Comparison of ENCODE assay signal across 27 mouse cellular contexts in the genomic region with DNA sequence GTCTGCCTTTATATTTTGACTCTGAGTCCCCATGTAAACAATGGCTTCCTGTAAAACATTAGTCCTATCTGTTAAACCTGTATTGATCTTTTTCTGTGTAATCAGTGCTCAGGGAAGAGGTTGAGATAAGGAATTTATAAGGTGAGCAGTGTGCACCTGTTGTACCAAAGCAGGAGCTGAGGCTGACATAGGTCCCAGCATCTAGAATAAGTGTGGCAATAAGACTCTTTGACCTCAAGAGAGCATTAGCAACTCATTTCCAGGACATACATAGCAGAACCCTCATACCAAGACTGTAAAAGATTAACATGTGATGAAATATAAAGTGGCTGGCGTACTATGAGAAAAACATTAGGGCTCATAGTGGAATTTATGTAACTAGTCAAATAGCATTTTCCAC. TPM values are rescaled to one million over a fixed set of nuclear protein-coding genes. Genes with fewer than 3 reads are reported as not detected.
"Had no signal": no experiment of that assay in that cellular context is flagged by ENCODE, and none has a peak within 500 bp of the region (broad histone marks: within the 10 kb centered on the region; RNA-seq: fewer than 3 reads in every experiment).

No protein-coding gene starts in this region.

- H3K9ac ChIP-seq: liver, embryonic 14.5 days; lung, embryonic 15.5 days; midbrain, embryonic 12.5 days; neural tube, embryonic 13.5 days; neural tube, embryonic 15.5 days had no signal

- H3K27me3 ChIP-seq: lung, embryonic 15.5 days; megakaryocyte, embryonic 14.5 days; midbrain, embryonic 12.5 days; neural tube, embryonic 13.5 days; neural tube, embryonic 15.5 days had no signal

- H3K4me3 ChIP-seq: lung, embryonic 15.5 days; megakaryocyte, embryonic 14.5 days; midbrain, embryonic 12.5 days; myocyte; neural tube, embryonic 13.5 days; neural tube, embryonic 15.5 days had no signal

- H3K36me3 ChIP-seq: lung, embryonic 15.5 days; midbrain, embryonic 12.5 days; neural tube, embryonic 13.5 days; neural tube, embryonic 15.5 days had no signal

- H3K4me2 ChIP-seq: lung, embryonic 15.5 days; midbrain, embryonic 12.5 days; neural tube, embryonic 13.5 days; neural tube, embryonic 15.5 days had no signal

- H3K4me1 ChIP-seq: lung, embryonic 15.5 days; midbrain, embryonic 12.5 days; neural tube, embryonic 13.5 days; neural tube, embryonic 15.5 days had no signal

- H3K9me3 ChIP-seq: lung, embryonic 15.5 days; megakaryocyte, embryonic 14.5 days; midbrain, embryonic 12.5 days; neural tube, embryonic 13.5 days; neural tube, embryonic 15.5 days had no signal

- ATAC-seq: lung, postnatal 0 days; midbrain, embryonic 16.5 days had no signal

- DNase-seq: lung, adult 18-20 months; lung, postnatal 14 days; lung, postnatal 36 days; midbrain, embryonic 14.5 days; retina, postnatal 1 day; right cerebral cortex, adult 18-20 months; right cerebral cortex, postnatal 25 days; right cerebral cortex, postnatal 4 days; spleen, adult 18-20 months; thymus, adult 2 months; thymus, postnatal 25 days; thymus, postnatal 4 days had no signal

- H3K27ac ChIP-seq: liver, embryonic 14.5 days; lung, embryonic 15.5 days; macrophage; midbrain, embryonic 12.5 days; neural tube, embryonic 13.5 days; neural tube, embryonic 15.5 days had no signal

RNA-seq across cellular contexts. Expression of gene Mill2, which starts 8.6 kb away (rescaled TPM):
- polyA plus RNA-seq: neural tube, embryonic 11.5 days had no signal

RNA-seq across cellular contexts. Expression of gene Pglyrp1, which starts 22.7 kb away (rescaled TPM):
- polyA plus RNA-seq: myocyte had no signal

RNA-seq across cellular contexts. Expression of gene Psg17, which starts 27.0 kb away (rescaled TPM):
- polyA plus RNA-seq: liver, embryonic 14.5 days; liver, embryonic 16.5 days; lung, embryonic 15.5 days; lung, postnatal 0 days; macrophage; midbrain, embryonic 14.5 days; neural tube, embryonic 11.5 days; neural tube, embryonic 13.5 days; neural tube, embryonic 15.5 days; small intestine, adult 2 months had no signal

RNA-seq across cellular contexts. Expression of gene Psg19, which starts 50.1 kb away (rescaled TPM):
- polyA plus RNA-seq: liver, embryonic 14.5 days; liver, embryonic 16.5 days; lung, embryonic 15.5 days; lung, postnatal 0 days; macrophage; midbrain, embryonic 12.5 days; midbrain, embryonic 14.5 days; midbrain, embryonic 16.5 days; myocyte; neural tube, embryonic 11.5 days; neural tube, embryonic 13.5 days; neural tube, embryonic 15.5 days; stomach, embryonic 14.5 days; thymus, adult 2 months; urinary bladder, adult 2 months had no signal
